24 mouse cellular contexts compared by ENCODE assay signal in the genomic region with DNA sequence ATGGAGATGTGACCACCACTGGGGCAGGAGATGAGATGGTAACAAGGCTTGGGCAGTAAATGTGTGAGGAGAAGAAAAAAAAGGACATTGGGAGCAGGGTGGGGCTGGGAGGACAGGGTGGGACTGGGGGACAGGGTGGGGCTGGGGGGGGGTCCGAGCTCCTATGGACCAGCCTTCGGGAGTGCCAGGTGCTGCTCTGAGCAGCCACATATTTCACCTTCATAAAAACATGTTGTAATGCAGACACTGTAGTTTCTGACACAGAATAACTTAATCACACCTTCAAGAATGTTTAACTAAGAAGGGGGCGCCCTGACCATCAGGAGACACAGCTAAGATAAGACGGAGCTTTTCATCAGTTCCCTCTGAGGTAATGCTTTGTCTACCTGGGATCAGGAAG. TPM values are rescaled to one million over a fixed set of nuclear protein-coding genes. Genes with fewer than 3 reads are reported as not detected.
"Had no signal": no experiment of that assay in that cellular context is flagged by ENCODE, and none has a peak within 500 bp of the region (broad histone marks: within the 10 kb centered on the region; RNA-seq: fewer than 3 reads in every experiment).

No protein-coding gene starts in this region.

- DNase-seq: lung, adult 18-20 months; lung, embryonic 14.5 days; lung, postnatal 10 days; lung, postnatal 4 days; midbrain, embryonic 14.5 days; retina, postnatal 1 day; right cerebral cortex, adult 18-20 months; right cerebral cortex, postnatal 25 days; right cerebral cortex, postnatal 4 days; thymus, postnatal 14 days; thymus, postnatal 36 days had no signal

- ATAC-seq: midbrain, embryonic 16.5 days had no signal

- H3K9ac ChIP-seq: lung, embryonic 14.5 days; midbrain, embryonic 12.5 days; neural tube, embryonic 13.5 days; neural tube, embryonic 15.5 days had no signal

- H3K9me3 ChIP-seq: midbrain, embryonic 10.5 days; midbrain, embryonic 12.5 days; neural tube, embryonic 13.5 days; neural tube, embryonic 15.5 days had no signal

- H3K4me3 ChIP-seq: midbrain, embryonic 10.5 days; midbrain, embryonic 12.5 days; myocyte; neural tube, embryonic 13.5 days; neural tube, embryonic 15.5 days had no signal

- H3K27ac ChIP-seq: midbrain, embryonic 10.5 days; midbrain, embryonic 12.5 days; neural tube, embryonic 13.5 days; neural tube, embryonic 15.5 days had no signal

- H3K27me3 ChIP-seq: neural tube, embryonic 13.5 days; neural tube, embryonic 15.5 days had no signal

- H3K4me2 ChIP-seq: lung, embryonic 14.5 days; midbrain, embryonic 12.5 days; neural tube, embryonic 13.5 days; neural tube, embryonic 15.5 days had no signal

- H3K36me3 ChIP-seq: midbrain, embryonic 10.5 days; midbrain, embryonic 12.5 days; neural tube, embryonic 13.5 days; neural tube, embryonic 15.5 days had no signal

RNA-seq across cellular contexts. Expression of a gene that starts 4.0 kb away (rescaled TPM):
- polyA plus RNA-seq: liver, embryonic 16.5 days; lung, embryonic 14.5 days; midbrain, embryonic 10.5 days; neural tube, embryonic 11.5 days; neural tube, embryonic 13.5 days; small intestine, adult 2 months; spleen, adult 2 months; stomach, embryonic 16.5 days; thymus, postnatal 0 days; urinary bladder, adult 2 months had no signal
